Mouse (Mus musculus): ENCODE results near the gene Sit1.

Gene Sit1

GRCm38 (mm10) chr4:43499407-43500333 is 16.1 kb upstream of the Sit1 start, which contains the start of gene Arhgef39:
Gene Arhgef39, minus strand, starts transcription at chr4:43499695.
- peak; percentile 95 for DNase-seq (ENCODE audit: low read depth, low spot score)

GRCm38 (mm10) chr4:43498983-43499382 is 15.4 kb upstream of the Sit1 start:
- DNase-seq (ENCODE audit: low read depth, low spot score) = peak; percentile 81

- no peak for DNase-seq (ENCODE audit: low read depth, low spot score)
Measured at GRCm38 (mm10) chr4:43497946-43498345, 14.4 kb upstream of the Sit1 start.

GRCm38 (mm10) chr4:43497405-43497804 is 13.9 kb upstream of the Sit1 start:
- no peak for DNase-seq (ENCODE audit: low read depth, low spot score)

- no peak for DNase-seq (ENCODE audit: low read depth, low spot score)
Measured at GRCm38 (mm10) chr4:43496587-43496986, 13.1 kb upstream of the Sit1 start.

- no peak for DNase-seq (ENCODE audit: low read depth, low spot score)
Measured at GRCm38 (mm10) chr4:43493846-43494240, 10.3 kb upstream of the Sit1 start.

- DNase-seq (ENCODE audit: low read depth, low spot score) = peak; percentile 92
Measured at GRCm38 (mm10) chr4:43493186-43493845, 9.8 kb upstream of the Sit1 start.

- peak; percentile 99 for DNase-seq (ENCODE audit: low read depth, low spot score)
Measured at GRCm38 (mm10) chr4:43492821-43493185, 9.3 kb upstream of the Sit1 start, which contains the start of gene Ccdc107. Gene Ccdc107, plus strand, starts transcription at chr4:43492900.

DNA sequence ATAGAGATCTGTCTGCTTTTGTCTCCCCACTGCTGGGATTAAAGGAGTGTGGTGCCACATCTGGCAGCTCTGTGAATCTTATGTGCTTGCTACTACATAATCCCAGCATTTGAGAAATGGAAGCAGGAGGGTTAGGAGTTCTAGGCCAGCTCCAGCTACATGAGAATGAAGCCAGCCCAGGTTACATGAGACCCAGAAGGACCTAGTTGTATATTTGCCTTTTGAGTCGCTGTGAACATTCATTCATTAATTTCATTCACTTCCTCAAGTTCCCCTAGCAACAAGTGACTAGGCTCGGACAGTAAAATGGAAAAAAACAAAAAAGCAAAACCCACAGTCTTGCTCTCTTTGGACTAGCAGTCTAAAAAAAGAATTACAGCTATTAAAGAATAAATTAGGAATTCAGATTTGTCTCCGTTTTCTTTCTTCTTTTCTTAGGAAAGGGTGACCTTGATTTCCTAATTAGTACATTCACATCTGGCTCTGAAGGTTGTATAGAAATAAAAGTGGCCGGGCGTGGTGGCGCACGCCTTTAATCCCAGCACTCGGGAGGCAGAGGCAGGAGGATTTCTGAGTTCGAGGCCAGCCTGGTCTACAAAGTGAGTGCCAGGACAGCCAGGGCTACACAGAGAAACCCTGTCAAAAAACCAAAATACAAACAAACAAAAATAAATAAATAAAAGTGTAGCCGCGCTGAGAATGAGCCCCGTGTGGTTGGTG is 8.7 kb upstream of the Sit1 start:
- DNase-seq (ENCODE audit: low read depth, low spot score) = peak; percentile 42

GRCm38 (mm10) chr4:43490801-43491200 is 7.3 kb upstream of the Sit1 start:
- no peak for DNase-seq (ENCODE audit: low read depth, low spot score)

GRCm38 (mm10) chr4:43489611-43490010 is 6.1 kb upstream of the Sit1 start:
- DNase-seq (ENCODE audit: low read depth, low spot score) = no peak

GRCm38 (mm10) chr4:43485666-43486065 is 2.1 kb upstream of the Sit1 start:
- peak; percentile 65 for DNase-seq (ENCODE audit: low read depth, low spot score)

GRCm38 (mm10) chr4:43482591-43482990 is 943 bp downstream of the Sit1 start:
- no peak for DNase-seq (ENCODE audit: low read depth, low spot score)

- DNase-seq (ENCODE audit: low read depth, low spot score) = no peak
Measured at GRCm38 (mm10) chr4:43481894-43482456, 1.6 kb downstream of the Sit1 start.

DNA sequence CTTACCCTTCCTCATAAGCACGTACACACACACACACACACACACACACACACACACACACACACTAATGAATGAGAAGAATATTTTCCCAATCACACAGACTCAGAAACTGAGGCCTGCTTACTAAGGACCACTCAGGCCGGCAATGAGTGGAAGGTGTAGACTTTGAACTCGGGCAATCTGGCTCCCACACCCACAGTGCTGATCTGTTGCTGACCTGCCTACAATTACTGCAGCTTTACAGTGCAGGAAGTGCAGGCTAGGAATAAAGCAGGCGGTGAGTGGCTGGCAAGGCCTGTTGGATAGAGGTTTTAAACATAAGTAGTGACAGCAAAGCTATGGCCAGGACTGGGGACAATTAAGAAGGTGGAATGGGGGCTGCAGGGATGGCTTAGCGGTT is 2.5 kb downstream of the Sit1 start:
- DNase-seq (ENCODE audit: low read depth, low spot score) = no peak

GRCm38 (mm10) chr4:43478906-43479832 is 4.4 kb downstream of the Sit1 start:
- peak; percentile 82 for DNase-seq (ENCODE audit: low read depth, low spot score)

- DNase-seq (ENCODE audit: low read depth, low spot score) = no peak
Measured at GRCm38 (mm10) chr4:43478534-43478858, 5.0 kb downstream of the Sit1 start.

DNA sequence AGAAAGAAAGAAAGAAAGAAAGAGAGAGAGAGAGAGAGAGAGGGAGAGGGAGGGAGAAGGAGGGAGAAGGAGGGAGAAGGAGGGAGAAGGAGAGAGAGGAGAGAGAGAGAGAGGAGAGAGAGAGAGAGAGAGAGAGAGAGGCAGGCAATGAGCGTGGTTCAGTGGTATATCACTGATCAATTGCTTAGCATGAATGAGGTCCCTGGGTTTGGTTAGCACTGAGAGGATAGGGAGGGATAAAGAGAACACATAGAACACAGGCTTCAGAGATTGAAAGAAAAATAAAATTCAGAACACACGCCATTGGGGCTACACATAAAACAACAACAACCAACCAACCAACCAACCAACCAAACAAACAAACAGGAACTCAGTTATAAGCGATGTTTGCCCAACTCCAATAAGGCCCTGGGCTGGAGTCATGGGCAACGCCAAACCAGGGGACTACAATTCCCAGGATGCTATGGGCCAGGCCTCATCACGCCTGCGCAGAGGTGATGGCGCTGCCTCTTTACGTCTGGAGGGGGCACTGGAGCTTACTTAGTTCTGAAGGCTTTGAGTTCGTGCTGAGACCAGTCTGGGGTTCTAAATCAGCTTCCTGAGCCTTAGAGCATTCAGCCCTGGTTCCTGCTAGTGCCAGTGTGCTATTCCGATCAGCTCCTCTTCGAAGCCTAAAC is 5.5 kb downstream of the Sit1 start:
- DNase-seq (ENCODE audit: low read depth, low spot score) = peak; percentile 96

GRCm38 (mm10) chr4:43476604-43477003 is 6.9 kb downstream of the Sit1 start:
- DNase-seq (ENCODE audit: low read depth, low spot score) = no peak

DNA sequence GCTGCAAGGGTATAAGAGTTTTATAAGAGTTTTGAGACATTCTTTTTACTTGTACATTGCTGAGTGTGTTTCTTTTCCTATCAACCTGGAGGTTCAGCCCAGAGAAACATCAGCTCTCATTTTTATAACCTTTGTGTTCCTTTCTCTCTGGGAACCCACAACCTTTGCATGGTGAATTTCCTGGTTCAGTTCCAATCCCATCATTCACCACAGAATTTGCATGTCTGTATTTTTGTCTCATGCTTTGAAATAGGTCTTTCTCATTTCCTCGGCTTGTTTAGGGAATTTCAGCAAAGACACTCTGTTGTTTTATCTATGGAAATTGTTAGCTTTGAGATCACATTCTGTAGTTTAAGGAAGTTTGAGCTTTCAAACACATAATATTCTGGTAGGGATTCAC is 9.9 kb downstream of the Sit1 start:
- DNase-seq (ENCODE audit: low read depth, low spot score) = no peak
